Mouse (Mus musculus) megakaryocyte-erythroid progenitor cell, adult 5-6 weeks (primary cell): Measurements from ENCODE around the gene Stim2. TPM values are rescaled to one million over a fixed set of nuclear protein-coding genes. Genes with fewer than 3 reads are reported as not detected.

Source experiments
- ATAC-seq: replicated peaks from 2 replicates; pipeline ENCODE4 v1.8.0; 2016; ENCODE audit warnings: mild to moderate bottlenecking, inconsistent platforms; ENCODE audit not compliant: severe bottlenecking, poor library complexity, low FRiP score, low TSS enrichment
- total RNA-seq, 2 experiments: library from RNA; stranded (forward) in 1 of 2; stranded (reverse) in 1 of 2; fragments of 200-1000, 215-1000 nt in 1 of 2; fragments of >200 nt in 1 of 2; fragmentation: Nextera tagmentation in 1 of 2; gene quantifications; 2 replicates each; pipeline ENCODE4 v1.2.3; 2014 to 2017

The Stim2 gene
- total RNA-seq, 2 experiments from 2014 or later, result 12.5 to 19.9 TPM

DNA sequence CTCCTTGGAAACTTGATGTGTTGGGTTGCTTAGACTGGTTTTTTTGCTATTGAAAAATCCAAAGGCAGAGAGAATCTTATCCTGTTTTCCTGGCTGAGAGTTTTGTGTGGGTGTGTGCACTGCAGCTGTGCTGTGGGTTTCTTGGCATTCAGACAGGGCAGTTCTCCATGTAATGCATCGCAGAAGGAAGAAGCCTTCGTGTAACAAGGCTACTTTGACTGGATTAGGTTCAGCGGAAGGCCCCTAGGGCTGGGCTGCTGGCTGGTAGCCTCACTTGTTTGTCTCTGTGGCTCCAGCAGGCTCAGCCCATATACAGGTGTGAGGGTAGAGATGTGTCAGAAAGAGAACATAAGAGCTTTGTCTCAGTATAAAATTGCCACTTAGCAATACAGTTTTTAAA, 102.6 kb downstream of the Stim2 start:
- ATAC-seq, result no peak; the same call in 1 of the 2 replicates

DNA sequence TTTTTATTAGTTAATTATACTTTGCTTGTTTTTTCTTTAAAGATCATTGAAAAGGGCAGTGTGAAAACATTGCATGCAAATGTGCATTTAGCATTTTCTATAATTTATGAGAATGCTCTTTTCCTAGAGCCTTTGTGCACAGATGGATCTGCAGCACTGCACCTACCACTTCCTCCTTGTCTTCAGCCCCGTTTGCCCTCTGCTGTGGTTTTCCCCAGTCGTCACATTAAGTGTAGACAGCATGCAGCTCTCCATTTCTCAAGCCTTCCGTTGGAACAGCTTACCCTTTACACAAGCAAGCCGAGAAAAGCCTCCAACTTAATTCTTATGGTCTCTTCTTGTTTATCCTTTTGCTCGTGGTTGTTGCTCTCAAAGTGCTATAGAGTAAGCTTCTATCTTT, 103.0 kb downstream of the Stim2 start:
- 0 out of 2 replicates have a peak, but pooled peaks have one; percentile 54 for ATAC-seq

DNA sequence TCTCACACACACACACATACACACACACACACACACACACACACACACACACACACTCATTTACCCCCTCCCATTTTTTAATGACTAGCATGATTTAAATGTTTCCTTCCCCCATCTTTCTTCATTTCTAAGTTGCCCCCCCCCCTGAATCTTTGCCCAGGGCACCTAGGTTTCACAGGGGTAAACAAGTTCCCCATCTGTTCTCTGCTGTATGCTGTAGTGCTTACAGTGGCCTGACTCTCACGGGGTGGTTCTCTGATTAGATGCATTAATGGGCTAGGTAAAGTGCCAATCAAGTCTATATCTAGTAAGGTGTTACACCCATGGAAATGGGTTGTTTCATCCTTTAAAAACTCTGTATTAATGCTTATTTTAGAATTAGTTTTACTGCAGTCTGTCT, 103.7 kb downstream of the Stim2 start:
- no peak for ATAC-seq

DNA sequence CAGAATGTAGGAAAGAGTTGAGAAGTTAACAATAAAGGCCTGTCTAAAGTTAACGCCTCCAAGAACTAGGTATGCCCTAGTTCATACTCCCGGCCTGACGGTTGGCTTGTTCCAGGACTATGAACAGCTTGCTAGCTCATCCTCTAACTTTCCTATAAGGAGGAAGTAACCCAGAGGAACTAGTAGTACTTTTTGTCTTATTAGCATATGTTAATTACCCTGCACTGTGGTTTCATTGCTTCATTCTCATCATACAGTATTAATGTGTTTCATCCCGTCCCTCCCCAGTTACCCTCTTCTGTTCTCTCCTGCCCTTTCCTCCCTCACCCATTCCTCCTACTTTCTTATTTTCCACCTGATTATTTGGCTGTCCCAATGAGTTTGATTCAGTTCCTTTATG, 108.4 kb downstream of the Stim2 start:
- ATAC-seq, result no peak

DNA sequence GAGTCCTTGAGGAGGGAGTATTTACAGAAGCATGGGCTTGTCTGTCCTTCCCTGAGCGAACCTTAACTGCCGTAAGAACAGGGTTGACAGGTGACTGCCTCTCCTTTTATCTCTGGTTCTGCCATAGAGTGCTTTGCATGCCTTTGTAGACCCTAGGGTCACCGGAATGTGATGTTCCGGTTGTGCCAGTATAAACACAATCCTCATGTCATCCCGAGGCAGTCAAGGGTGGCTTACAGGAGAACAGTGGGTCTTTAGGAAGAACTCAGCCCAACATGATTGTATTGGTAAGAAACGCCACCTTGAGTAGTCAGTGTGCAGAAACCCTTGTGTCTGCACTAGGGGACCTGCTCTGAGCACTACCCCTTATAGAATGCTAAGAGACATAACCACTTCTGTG, 108.8 kb downstream of the Stim2 start:
- no peak for ATAC-seq

DNA sequence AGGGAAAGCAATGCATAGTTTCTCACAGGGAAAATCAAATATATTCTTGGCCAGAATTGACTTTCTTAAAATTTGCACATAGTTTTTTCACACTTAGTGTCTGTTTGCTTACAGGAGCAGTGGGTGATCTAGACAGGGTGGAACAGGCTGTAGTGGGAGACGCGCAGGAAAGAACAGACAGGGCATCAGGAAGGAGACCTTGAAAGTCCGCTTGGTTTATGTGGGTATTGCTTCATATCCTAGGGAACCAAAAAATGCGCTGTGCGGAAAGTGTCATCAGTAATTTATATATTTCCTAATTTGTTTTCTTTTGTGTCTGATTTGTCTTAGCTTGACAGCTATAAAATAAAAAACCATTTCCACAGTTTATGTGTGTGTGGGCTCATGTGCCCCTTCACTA, 110.8 kb downstream of the Stim2 start:
- no peak for ATAC-seq

DNA sequence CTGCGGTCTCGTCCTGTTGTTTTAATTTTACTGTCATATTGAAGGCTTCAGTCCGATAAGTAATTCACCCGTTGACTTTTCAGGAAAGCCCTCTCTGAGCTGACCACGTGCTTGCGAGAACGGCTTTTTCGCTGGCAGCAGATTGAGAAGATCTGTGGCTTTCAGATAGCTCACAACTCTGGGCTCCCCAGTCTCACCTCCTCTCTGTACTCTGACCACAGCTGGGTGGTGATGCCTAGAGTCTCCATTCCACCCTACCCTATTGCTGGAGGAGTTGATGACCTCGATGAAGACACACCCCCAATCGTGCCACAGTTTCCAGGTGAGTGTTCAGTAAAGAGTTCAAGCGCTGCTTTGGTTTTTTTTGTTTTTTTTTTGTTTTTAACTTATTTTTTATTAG, 112.5 kb downstream of the Stim2 start:
- peak; percentile 86 for ATAC-seq

DNA sequence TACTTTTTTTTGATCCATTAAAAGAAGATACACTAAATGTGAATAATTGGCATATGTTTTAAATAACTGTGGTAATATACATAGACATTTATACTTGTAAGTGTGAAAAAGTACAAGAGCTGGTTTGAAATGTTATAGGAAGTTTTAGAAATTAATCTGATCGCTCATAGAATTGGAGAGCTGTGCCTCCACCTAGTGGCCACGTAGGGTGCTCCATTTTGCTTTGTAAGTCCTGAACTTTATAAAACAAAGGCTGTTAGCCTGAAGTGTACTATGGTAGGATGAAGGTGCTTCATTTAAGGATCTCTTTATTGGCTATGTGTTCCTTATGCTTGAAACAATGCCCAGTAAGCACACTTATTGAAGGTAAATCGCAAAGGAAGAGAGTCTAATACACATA, 115.0 kb downstream of the Stim2 start:
- ATAC-seq, result peak; percentile 80

DNA sequence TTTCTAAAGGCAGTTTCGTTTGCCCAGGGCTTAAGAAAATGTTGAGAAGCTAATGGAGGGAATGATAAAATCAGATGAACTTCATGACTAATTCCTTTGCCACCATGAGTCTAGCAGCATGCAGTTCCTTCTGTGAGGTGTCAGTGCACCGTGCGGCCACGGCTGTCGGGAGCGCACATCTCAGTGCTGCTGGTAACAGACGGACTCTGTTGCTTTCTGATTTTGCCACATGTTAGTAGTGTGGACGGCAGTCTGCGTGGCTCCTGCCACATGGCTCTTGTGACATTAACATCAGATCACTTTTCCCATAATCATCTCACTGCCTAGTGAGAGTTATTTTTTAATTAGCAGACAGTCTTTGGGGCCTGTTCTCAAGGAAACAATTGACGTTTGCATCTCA, 118.2 kb downstream of the Stim2 start:
- no peak for ATAC-seq

DNA sequence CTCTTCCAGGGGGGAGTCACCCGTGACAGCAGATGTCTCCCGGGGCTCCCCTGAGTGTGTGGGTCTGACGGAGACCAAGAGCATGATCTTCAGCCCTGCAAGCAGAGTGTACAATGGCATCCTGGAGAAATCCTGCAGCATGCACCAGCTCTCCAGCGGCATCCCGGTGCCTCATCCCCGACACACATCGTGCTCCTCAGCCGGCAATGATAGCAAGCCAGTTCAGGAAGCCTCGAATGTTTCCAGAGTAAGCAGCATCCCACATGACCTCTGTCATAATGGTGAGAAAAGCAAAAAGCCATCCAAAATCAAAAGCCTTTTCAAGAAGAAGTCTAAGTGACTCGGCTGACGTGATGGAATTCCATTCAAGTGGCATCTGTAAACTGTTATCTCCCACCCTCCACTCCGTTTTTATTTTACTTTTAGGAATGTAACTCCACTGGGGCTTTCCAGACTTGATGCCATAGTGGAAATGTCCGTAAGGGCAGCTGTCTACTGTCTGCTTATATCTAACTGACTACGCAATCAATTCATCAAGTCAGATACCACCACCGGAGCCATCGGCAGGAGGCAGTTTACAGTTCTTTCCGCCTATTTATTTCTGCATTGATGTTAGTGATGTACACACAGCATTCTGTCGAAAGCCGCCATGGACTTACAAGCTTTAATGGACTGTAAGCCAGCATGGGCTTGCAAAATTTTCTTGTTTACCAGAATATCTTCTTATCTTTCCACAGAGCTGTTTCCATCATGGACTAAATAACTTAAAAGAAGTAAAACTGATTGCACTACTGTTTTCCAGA, 120.3 kb downstream of the Stim2 start:
- ATAC-seq, result no peak

DNA sequence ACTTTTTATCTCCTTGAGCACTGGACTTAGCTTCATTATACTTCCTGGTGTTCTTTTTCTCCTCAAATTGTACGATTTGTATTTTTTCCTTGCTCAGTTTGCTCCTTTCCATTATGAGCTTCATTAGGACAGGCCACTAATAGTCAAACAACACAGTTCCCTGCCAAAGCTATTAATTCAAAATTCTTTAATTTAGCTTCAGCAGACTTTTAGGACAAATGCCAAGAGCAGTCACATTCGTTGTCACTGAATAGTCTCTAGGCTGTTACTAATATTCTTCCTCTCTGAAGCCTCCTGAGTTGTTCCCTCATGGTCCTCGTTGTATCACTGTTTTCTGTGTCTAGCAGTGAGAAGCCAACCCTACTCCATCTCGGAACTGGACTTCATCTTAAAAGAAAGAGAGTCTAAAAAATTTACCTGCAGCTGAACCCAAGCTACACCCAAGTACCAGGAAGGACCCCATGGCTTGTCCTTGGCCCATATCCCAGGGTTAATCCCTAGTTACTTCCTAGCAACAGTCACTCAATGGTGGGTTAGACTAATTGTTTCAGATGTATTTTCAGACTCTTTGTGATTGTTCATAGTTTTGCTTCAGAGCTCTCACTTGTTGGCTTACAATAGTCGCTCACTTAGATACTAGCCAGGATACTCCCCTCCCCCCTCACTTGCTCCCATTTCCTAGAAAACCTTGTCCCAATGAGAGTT, 149.9 kb downstream of the Stim2 start:
- no peak for ATAC-seq

DNA sequence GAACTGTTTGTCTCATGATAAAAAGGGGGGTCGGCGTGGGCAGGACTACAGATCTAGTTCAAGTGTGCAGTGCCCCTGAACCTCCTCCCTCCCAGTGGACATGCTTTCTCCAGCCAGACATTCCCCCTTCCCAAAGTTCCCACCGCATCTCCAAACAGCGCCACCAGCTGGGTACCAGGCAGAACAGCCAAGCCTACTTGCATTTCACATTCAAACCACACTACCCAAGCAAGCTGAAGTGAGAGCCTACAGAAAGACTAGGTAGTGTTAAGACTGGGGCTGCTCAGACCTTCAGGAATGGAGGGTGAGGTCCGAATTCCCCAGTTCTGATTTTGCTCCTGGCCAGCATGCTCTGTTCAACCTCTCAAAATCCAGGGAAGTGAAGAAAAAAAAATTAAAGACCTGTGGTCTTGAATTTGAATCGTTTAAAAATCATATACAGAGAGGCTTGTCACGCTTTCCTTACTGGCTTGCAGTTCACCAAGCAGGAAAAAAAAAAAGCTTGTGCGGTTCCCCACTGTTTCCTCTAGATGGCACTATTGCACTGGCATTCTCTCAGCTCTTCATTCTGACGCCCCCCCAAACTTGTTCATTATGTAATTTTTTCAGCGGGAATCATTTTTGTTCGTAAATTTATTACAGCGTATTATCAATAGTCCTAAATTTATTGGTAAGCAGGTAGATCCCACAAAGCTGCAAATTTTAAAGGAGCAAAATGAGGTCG, 156.4 kb downstream of the Stim2 start:
- no peak; the same call in 1 of the 2 replicates for ATAC-seq

DNA sequence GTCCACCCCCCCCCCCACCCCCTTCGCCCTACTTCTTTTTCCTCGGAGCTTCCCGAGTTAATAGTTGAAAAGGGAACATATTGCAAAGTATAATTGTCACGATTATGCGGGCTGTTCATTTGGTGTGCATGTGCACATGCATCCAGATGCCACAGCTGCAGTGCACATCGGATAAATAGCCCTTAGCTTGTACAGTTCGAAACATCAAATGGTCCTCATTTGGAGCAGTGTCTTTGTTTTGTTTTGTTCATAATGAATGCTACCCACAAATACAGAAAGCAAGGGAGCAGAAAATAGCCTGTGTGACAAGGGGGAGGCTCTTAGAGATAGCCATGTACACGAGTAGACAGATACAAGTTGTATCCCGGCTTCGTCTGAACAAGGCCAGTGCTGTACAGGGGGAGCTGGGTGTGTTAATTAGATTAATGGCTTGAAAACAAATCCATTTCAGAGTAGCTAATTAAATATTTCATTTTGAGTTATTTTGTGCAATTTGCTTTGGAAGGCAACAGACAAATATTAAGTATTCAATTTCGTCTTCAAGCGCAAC, 157.0 kb downstream of the Stim2 start:
- ATAC-seq, result no peak

DNA sequence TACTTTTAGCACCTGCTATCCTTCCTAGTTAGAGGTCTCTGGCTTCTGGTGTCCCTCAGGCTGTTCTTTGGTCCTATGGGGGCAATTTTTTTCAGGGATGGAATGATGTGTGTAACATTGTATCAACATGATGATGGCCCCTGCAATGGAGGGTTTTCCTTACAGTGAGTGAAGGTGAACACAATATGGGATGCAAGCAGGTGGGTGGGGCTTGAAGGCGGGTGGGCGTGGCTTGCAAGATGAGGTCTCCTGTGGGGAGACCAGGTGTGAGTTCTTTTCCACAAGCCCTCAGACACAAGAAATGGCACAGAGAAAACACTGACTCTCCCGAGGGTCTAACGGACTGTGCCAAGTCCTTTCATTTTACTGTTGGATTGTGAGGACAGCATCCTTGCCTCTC, 157.6 kb downstream of the Stim2 start:
- ATAC-seq, result no peak

DNA sequence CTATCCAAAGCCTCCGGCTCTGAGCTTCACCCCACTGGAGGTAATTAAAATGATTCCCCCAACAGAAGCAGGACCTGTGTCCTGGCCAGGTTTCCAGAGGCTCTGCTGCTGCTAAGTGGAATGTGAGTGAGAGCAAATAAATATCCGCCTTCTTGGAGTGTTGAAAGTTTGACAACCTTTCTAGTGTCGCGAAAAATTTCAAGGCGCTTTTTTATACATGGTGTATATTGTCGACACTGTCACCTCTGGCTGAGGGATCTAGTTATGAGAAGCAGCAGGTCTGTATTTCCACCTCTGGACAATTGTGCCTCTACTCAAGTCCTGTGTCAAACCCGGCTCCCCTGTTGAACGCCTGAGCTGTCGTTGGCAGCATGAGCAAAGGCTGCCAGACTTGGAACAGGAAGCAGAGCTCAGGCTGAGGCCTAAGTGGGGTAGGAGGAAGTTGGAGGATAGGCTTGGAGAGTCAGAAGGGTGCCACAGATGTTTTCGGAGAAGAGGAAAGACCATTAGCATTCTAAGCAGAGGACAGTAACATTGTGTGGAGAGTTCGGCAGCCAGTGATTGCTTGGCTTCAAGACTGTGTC, 158.7 kb downstream of the Stim2 start:
- no peak for ATAC-seq

DNA sequence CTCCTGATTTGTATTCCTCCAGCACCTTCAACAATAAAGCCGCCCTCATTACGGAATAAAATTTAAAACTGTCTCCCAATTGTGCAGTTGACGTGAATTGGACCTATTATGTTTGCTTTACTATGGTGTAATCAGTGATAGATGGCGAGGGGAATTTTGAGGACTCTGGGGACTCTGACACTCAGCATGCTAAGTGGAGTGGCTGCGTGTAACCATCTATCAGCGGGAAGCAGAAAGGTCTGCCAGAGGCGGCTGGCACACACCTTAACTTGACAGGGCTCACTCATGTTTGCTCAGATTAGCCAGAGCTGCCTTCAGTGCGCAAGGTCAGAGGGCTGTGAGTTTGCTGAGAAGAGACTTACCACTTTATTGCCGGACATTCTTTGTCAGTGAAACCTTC, 159.9 kb downstream of the Stim2 start:
- ATAC-seq, result no peak

DNA sequence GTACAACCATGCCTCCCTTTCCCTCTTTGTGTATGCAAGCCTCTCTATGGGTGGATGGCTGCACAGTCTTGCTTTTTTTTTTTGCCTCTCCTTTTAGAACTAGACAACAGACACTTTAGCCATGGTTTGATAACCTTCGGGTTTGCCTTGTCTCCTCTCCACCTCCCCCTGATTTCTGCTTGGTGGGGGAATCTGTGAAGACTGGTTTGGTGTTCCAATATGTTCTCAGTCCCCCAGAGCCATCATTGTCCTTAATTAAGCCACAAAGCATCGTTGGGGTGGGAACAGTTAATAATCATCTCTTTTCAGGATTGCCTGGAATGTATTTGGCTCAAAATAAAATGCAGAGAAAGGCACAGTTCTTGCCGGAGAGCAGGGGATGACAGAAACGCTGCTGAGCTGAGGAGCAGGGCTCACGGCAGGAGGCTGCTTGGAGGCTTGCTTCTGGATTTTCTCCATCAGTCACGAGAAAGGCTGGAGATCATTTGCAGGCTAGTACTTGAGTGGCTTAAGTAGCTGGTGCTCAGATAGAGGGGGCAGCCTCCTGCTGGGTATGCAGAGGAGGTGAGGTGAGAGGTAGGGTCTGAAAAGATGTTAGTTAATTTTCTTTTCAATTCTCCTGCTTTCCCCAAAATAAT, 161.0 kb downstream of the Stim2 start:
- ATAC-seq, result no peak

DNA sequence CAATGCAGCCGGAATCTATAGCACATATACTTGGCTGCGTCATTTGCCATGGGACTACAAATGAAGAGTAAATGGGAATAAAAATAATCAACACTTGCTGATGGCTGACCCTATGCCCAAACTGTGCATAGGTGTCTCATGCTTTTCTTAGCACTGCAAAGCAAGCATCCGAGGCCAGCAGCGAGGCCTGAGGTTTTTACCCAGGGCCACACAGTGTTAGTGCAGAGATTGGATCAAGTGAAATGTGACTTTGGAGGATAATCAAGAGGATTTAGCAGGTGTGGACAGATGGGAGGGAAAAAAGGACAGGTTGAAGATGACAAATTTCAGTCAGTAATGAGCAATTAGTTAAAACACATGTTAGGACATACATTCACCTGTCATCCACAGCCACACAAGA, 162.3 kb downstream of the Stim2 start:
- no peak for ATAC-seq

DNA sequence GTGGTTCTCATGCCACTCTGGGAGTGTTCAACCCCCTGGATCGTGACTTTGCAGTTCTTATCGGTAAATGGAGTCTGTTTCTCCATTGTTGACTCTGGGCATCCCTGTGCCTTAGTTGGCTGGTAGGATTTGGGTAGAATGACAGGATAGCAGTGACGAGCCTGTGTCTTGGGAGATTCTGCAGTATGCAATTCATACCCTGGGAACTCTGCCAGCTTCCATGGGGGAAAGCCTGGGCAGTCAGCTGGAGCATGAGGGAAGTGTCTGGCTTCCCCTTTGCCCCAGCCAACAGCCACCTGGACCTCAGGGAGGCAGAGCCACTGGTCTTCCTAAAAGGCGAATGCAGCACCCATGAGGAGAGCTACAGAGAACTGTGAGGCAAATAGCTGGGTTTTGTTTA, 165.6 kb downstream of the Stim2 start:
- no peak for ATAC-seq
